Mouse (Mus musculus) gastrocnemius, postnatal 25 days (tissue): ENCODE measurements around the gene Mapk8ip3. TPM values are rescaled to one million over a fixed set of nuclear protein-coding genes. Genes with fewer than 3 reads are reported as not detected.

Experiments
- DNase-seq: peaks from one replicate; pipeline ENCODE4 v3.0.0; 2022
- total RNA-seq, 2 experiments: library from RNA; stranded (reverse); gene quantifications; 1 replicate in 1 of 2; 2 replicates in 1 of 2; pipeline ENCODE4 v1.2.3; 2021

The Mapk8ip3 gene
- total RNA-seq, 2 experiments from 2014 or later: 19.5 TPM

DNA sequence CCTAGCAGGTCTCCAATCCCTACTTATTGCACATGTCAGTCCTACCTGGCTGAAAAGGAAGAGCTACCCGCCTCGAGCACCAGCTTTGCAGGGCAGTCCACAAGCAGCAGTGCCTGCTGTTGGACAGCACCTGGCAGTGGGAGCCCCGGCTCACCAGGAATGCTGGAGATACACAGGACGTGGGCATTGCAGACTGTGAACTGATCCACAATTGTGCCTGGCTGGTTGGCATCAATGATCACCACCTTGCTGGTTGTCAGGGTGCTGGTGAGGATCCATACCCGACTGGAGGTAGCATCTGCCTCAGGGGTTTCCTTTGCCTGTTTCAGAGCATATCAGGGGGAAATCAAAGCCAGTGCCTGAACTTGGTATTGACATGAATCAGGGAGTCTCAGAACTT, 34.7 kb downstream of the Mapk8ip3 start:
- DNase-seq: no peak

DNA sequence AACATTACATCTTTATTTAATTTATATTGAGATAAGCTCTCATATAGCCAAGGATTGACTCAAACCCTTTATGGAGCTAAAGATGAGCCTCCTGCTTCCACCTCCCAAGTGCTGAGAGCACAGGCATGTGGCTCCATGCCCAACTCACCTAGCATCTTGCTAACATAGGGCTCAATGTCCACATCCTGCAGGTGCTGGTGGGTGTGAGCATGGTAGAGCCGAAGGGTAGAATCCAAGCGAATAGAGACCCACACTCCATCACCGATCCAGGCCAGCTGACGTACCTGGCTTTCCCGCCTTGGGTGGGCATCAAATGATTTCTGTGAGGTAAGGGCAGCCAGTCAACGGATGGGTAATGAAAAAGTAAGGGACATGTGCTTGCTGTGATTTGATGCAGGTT, 36.8 kb downstream of the Mapk8ip3 start:
- DNase-seq: no peak

GRCm38 (mm10) chr17:24899153-24899552, 37.6 kb downstream of the Mapk8ip3 start:
- no peak for DNase-seq

DNA sequence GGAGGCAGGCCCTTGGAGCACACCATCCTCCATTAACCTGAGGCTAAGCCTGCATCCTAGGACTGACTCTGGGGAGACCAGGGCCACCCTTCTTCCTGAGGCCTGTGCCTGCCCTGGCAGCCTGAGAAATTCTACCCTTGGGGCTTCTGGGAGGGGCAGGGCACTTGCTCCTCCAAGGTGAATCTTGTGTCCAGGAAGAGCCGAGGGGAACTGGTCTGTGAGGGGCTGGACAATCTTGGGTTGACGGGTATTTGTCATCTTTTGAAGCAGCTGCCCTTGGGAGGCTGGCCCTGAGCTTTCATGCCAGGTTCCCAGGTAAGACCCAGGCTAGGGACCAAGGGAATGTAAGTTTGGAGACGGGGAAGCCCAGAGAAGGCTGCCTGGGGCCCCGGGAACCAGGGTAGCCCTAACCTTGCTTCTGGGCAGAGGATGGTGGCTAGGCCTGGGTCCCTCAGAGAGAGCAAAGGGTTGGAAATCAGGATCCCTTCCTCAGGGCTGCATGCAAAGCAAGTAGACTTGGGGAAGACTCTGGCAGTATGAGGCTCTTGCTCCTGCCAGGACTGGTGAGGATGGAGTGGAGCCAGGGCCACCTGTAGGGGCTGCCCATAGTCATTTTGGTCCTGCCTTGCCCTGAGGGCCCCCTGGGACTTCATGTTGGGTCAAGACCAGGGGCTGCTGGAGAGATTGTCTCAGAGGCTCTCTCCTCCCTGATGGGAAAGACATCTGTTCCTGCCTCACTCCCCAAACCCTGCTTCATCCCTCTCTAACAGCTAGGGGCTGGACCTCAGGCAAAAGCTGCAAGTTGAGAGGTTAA, 38.5 kb downstream of the Mapk8ip3 start:
- DNase-seq: no peak

GRCm38 (mm10) chr17:24897600-24897999, 39.2 kb downstream of the Mapk8ip3 start:
- DNase-seq: no peak

GRCm38 (mm10) chr17:24896993-24897269, 39.8 kb downstream of the Mapk8ip3 start:
- no peak for DNase-seq

DNA sequence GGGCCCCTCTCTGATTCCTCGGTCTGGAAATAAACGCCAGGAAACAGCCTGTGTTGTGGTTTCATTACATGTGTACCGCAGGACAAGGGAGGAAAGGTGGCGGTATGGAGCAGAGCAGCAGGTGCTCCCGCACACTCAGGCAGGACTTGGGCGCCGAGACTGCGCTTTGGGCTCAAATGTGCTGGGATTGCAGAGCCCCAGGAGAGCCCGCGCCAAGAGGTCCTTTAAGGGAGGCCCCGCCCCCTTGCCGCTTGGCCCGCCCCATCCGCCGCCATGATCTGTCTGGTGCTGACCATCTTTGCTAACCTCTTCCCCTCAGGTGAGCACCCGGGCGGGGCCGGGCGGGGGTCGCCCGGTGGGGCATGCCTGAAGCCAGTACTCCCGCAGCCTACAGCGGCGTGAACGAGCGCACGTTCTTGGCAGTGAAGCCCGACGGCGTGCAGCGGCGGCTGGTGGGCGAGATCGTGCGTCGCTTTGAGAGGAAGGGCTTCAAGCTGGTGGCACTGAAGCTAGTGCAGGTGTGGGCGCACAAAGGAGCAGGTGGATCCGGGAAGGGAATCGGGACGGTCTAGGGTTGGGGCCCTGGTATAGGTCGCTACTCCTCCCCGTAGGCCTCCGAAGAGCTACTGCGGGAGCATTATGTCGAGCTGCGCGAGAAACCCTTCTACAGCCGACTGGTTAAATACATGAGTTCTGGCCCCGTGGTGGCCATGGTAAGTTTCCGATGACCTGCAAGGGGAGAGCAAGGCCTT, 40.4 kb downstream of the Mapk8ip3 start, which contains the start of gene Nme3:
TSS of gene Nme3 (plus strand) at position 260 of the 752 bp plus-strand sequence.
- peak; percentile 79 for DNase-seq

DNA sequence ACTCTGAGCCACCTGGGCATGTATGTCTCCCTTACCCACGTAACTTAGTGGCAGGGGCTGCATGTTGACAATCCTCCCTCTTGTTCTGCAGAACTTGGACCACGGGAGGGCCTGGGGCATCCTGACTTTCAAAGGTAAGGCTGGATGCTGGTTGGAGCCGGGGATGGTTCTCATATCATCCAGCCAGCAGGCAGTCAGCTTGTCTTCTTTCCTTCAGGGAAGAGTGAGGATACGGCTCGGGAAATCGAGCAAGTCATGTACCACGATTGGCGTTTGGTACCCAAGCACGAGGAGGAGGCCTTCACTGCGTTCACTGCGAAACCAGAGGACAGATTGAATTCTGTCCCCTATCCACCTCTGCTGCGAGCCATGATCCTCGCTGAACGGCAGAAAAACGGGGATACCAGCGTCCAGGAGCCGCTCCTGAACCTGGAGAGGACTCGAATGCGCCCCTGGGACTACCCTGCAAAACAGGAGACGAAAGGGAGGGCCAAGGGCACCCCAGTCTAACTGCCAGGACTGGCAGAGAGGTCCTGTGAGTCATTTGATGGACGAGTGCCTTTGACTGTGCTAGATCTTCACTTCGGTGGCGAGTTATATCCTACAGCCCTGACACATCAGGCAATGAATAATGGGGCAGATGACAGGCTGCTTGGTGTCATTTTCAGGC, 41.1 kb downstream of the Mapk8ip3 start:
- no peak for DNase-seq

DNA sequence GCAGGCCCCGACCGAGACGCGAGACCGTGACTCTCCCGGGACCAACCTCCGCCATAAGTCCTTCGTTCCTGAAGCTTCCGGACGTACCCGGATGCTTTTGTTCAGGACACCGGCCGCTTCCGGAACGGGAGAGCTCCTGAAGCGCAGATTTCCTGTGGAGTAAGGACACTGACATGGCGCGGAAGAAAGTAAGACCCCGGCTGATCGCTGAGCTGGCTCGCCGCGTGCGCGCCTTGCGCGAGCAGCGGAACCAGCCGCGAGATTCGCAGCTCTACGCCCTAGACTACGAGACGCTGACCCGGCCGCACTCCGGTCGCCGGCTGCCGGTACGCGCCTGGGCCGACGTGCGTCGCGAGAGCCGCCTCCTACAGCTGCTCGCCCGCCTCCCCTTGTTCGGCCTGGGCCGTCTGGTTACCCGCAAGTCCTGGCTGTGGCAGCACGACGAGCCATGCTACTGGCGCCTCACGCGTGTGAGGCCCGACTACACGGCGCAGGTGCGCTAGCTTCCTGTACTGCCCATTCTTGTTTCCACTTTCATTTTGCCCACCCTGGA, 41.7 kb downstream of the Mapk8ip3 start, which contains the start of the genes Eme2 and Mrps34:
TSS of gene Eme2 (minus strand) at position 93 of the 553 bp plus-strand sequence.
TSS of gene Mrps34 (plus strand) at position 122 of the 553 bp plus-strand sequence.
- DNase-seq: peak; percentile 78

- no peak for DNase-seq
Measured at GRCm38 (mm10) chr17:24894061-24894994, 42.4 kb downstream of the Mapk8ip3 start.

DNA sequence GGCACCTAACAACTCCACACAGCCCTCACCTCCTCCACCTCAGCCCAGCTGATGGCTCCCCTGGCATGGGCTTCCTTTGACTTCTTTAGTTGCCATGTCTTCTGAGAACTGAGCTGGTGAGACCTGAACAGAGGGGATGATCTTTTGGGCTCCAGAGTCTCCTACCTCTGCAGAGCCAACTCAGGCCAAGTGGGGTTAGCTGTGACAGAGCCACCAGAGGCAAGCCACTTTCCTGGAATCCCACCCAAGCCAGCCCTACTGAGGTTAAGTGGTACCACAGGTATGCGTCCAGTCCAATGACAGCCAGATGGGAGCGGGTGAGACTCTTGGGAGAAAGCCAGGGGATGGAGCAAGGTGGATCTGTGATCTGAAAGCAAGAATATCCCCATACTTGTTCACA, 43.5 kb downstream of the Mapk8ip3 start:
- DNase-seq: no peak

DNA sequence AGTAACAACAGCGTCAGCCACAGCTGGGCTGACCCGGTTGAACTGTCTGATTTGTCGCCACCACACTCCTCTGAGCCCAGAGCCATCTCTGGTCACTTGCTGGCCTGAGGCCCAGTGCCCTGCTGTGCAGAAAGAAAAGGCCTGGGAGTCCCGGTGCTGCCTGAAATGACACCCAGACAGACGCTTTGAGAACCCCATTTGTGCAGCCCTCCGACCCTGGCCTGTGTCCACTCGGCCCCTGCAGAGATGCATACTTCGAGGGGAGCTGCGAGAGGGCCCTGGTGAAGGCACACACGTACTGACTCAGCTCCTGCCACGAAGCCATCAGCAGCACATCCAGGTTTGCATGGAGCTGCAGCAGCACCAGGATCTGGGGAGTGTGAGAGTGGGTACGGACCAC, 44.0 kb downstream of the Mapk8ip3 start:
- DNase-seq: no peak

GRCm38 (mm10) chr17:24891321-24891720, 45.5 kb downstream of the Mapk8ip3 start:
- no peak for DNase-seq

GRCm38 (mm10) chr17:24890151-24891092, 46.4 kb downstream of the Mapk8ip3 start:
- DNase-seq: no peak

GRCm38 (mm10) chr17:24888862-24889261, 47.9 kb downstream of the Mapk8ip3 start:
- DNase-seq: no peak

- no peak for DNase-seq
Measured at GRCm38 (mm10) chr17:24887291-24888080, 49.3 kb downstream of the Mapk8ip3 start.

- DNase-seq: no peak
Measured at GRCm38 (mm10) chr17:24886932-24887271, 49.9 kb downstream of the Mapk8ip3 start.

GRCm38 (mm10) chr17:24886134-24886931, 50.4 kb downstream of the Mapk8ip3 start, which contains the start of the genes Nubp2 and Spsb3:
TSS of gene Nubp2 (minus strand) at chr17:24886349.
TSS of gene Spsb3 (plus strand) at chr17:24886643.
- peak; percentile 98 for DNase-seq
